Mouse (Mus musculus) myocyte (in vitro differentiated cells): ENCODE data around the gene Bmp3.

Source experiments
- CEBPB ChIP-seq: IDR thresholded peaks from 2 replicates; pipeline ENCODE4 v1.6.1; 2011; ENCODE audit warnings: mild to moderate bottlenecking, moderate library complexity; ENCODE audit not compliant: poor library complexity, insufficient read depth, severe bottlenecking
- E2F4 ChIP-seq: IDR thresholded peaks from one replicate; pipeline ENCODE4 v1.6.1; 2011; ENCODE audit warnings: mild to moderate bottlenecking, control low read depth, moderate library complexity; ENCODE audit not compliant: insufficient read depth
- MAX ChIP-seq: IDR thresholded peaks from one replicate; pipeline ENCODE4 v1.6.1; 2011; ENCODE audit warnings: low read depth, mild to moderate bottlenecking, control low read depth
- MYOD1 ChIP-seq, 3 experiments: IDR thresholded peaks; one replicate each; pipeline ENCODE4 v1.6.1; 2011; ENCODE audit warnings: control low read depth in 2 of 3, low read depth in 2 of 3, mild to moderate bottlenecking in 2 of 3, moderate library complexity in 1 of 3; ENCODE audit not compliant: insufficient read length in 2 of 3, control insufficient read depth in 1 of 3
- MYOG ChIP-seq, 3 experiments: IDR thresholded peaks; one replicate each; pipeline ENCODE4 v1.6.1; 2011; ENCODE audit warnings: control low read depth in 2 of 3, low read depth in 2 of 3, mild to moderate bottlenecking in 2 of 3; ENCODE audit not compliant: insufficient read length in 2 of 3, control insufficient read depth in 1 of 3, insufficient read depth in 1 of 3
- POLR2A ChIP-seq: IDR thresholded peaks from one replicate; pipeline ENCODE4 v1.6.1; 2011; ENCODE audit warnings: low read depth, mild to moderate bottlenecking, control low read depth, moderate library complexity; ENCODE audit not compliant: insufficient read length
- POLR2AphosphoS2 ChIP-seq: IDR thresholded peaks from one replicate; pipeline ENCODE4 v1.6.1; 2011; ENCODE audit warnings: low read depth, control low read depth; ENCODE audit not compliant: insufficient read length
- SRF ChIP-seq: IDR thresholded peaks from one replicate; pipeline ENCODE4 v1.6.1; 2011; ENCODE audit warnings: low read depth; ENCODE audit not compliant: control insufficient read depth, insufficient read length
- TCF12 ChIP-seq: IDR thresholded peaks from one replicate; pipeline ENCODE4 v1.6.1; 2011; ENCODE audit warnings: mild to moderate bottlenecking, control low read depth; ENCODE audit not compliant: poor library complexity, insufficient read depth, severe bottlenecking
- TCF3 ChIP-seq: IDR thresholded peaks from one replicate; pipeline ENCODE4 v1.6.1; 2011; ENCODE audit warnings: low read depth, control low read depth; ENCODE audit not compliant: insufficient read length
- USF1 ChIP-seq: IDR thresholded peaks from one replicate; pipeline ENCODE4 v1.6.1; 2011; ENCODE audit warnings: low read depth, mild to moderate bottlenecking, control low read depth, moderate library complexity

DNA sequence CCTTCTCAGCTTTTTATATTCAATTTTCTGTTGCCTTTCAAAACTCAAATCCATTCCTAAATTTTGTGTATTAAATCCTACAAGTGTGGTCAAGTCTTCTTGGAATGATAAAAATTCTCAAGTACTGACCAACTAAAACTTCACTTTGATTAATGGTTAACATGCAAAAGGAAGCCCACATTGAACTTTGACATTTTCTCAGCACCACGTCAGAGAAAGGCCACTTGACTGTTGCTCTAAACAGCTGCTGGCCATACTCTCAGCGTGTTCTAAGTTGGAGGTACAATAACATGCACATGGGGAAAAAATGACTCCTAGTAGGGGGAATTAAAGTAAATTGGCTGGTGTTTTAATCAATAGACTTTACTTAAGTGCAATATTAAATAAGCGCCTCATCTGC, 27.9 kb downstream of the Bmp3 start:
- TF ChIP-seq POLR2A (no peak), USF1 (no peak), MYOD1 (IDR thresholded peaks at IDR 0.05; ENCODE audit: control insufficient read depth in 1 of 3, insufficient read length in 2 of 3, low read depth in 2 of 3) (no peak), CEBPB (no peak), E2F4 (no peak), TCF3 (no peak), SRF (no peak), TCF12 (no peak), MAX (no peak), POLR2AphosphoS2 (no peak), MYOG (IDR thresholded peaks at IDR 0.05; ENCODE audit: control insufficient read depth in 1 of 3, insufficient read depth in 1 of 3, insufficient read length in 2 of 3, low read depth in 2 of 3) (no peak)
